Mouse (Mus musculus) E14TG2a.4 (cell line): ENCODE data around the gene Bpifc.

Experiments used
- H3K27me3 ChIP-seq: 2 replicates; pipeline ENCODE4 v1.6.1; 2014; ENCODE audit warnings: low read length, control low read depth; ENCODE audit not compliant: insufficient read depth
- H3K36me3 ChIP-seq: 2 replicates; pipeline ENCODE4 v1.6.1; 2014; ENCODE audit warnings: low read length, control low read depth; ENCODE audit not compliant: insufficient read depth
- H3K4me1 ChIP-seq: replicated peaks from 2 replicates; pipeline ENCODE4 v1.6.1; 2014; ENCODE audit warnings: low read depth, low read length, control low read depth
- H3K4me3 ChIP-seq: replicated peaks from 2 replicates; pipeline ENCODE4 v1.5.1; 2014; ENCODE audit warnings: mild to moderate bottlenecking, low read length
- H3K9me3 ChIP-seq: 2 replicates; pipeline ENCODE4 v1.6.1; 2014; ENCODE audit warnings: low read length, control low read depth
- CTCF ChIP-seq: conservative IDR thresholded peaks from 2 replicates; pipeline ENCODE4 v1.5.1; 2014; ENCODE audit warnings: low read length
- NANOG ChIP-seq: IDR thresholded peaks from 2 replicates; pipeline ENCODE4 v1.6.1; 2014; ENCODE audit warnings: borderline replicate concordance, low read length, mixed read lengths
- POU5F1 ChIP-seq: IDR thresholded peaks from 2 replicates; pipeline ENCODE4 v1.6.1; 2014; ENCODE audit warnings: low read length, borderline replicate concordance

The Bpifc gene

GRCm38 (mm10) chr10:85927676-85928445 lies 83.8 kb downstream of the Bpifc start, which contains the start of gene Ascl4:
Gene Ascl4, plus strand, starts transcription at chr10:85927681.
- Histone ChIP-seq H3K4me1 (peaks cover 43% of the 10 kb centered on the region), H3K4me3 (peak within 1 kb of the TSS; percentile 82), H3K27me3 (peaks cover 13% of the 10 kb centered on the region), H3K36me3 (no peaks in the 10 kb centered on the region), H3K9me3 (no peaks in the 10 kb centered on the region)
- TF ChIP-seq CTCF (no peak), POU5F1 (no peak), NANOG (no peak)

- peaks cover 27% of the 10 kb centered on the region for H3K4me1 ChIP-seq
- TF ChIP-seq POU5F1 (no peak), NANOG (no peak), CTCF (no peak)
- H3K9me3 ChIP-seq, result no peaks in the 10 kb centered on the region
- H3K4me3 ChIP-seq, result peak within 1 kb of the TSS; percentile 95
- H3K27me3 ChIP-seq, result peaks cover 17% of the 10 kb centered on the region
- peaks cover 38% of the 10 kb centered on the region for H3K36me3 ChIP-seq
Observed at GRCm38 (mm10) chr10:85916498-85917309, 95.0 kb downstream of the Bpifc start, which contains the start of gene Prdm4. Gene Prdm4, minus strand, starts transcription at chr10:85917142.
